Mouse (Mus musculus) MEL (cell line): ENCODE data around the gene Naglu.

ENCODE experiments used
- CTCF ChIP-seq, 3 experiments: IDR thresholded peaks in 2 of 3; conservative IDR thresholded peaks in 1 of 3; 2 replicates each; pipeline ENCODE4 v1.5.1; 2011 to 2012; ENCODE audit warnings: low read length in 3 of 3, low read depth in 2 of 3, mild to moderate bottlenecking in 2 of 3, improper control_type of control experiment in 1 of 3, inconsistent platforms in 1 of 3, mixed read lengths in 1 of 3, moderate library complexity in 1 of 3; ENCODE audit not compliant: control insufficient read depth in 1 of 3, insufficient read depth in 1 of 3, poor library complexity in 1 of 3, severe bottlenecking in 1 of 3
- ELF1 ChIP-seq: IDR thresholded peaks from 2 replicates; pipeline ENCODE4 v1.6.1; 2014; ENCODE audit warnings: low read depth, mild to moderate bottlenecking, inconsistent platforms, low read length, improper control_type of control experiment, moderate library complexity
- EP300 ChIP-seq, 2 experiments: IDR thresholded peaks; 2 replicates each; pipeline ENCODE4 v1.6.1; 2011; ENCODE audit warnings: improper control_type of control experiment in 2 of 2, low read length in 2 of 2, low read depth in 1 of 2, mild to moderate bottlenecking in 1 of 2
- MYB ChIP-seq: IDR thresholded peaks from 2 replicates; pipeline ENCODE4 v1.6.1; 2011; ENCODE audit warnings: mild to moderate bottlenecking, low read depth, low read length, improper control_type of control experiment
- POLR2A ChIP-seq, 2 experiments: IDR thresholded peaks; 2 replicates each; pipeline ENCODE4 v1.6.1; 2011 to 2012; ENCODE audit warnings: low read length in 2 of 2, mild to moderate bottlenecking in 2 of 2, control low read depth in 1 of 2, improper control_type of control experiment in 1 of 2, low read depth in 1 of 2, moderate library complexity in 1 of 2; ENCODE audit not compliant: control insufficient read depth in 1 of 2, insufficient read depth in 1 of 2, poor library complexity in 1 of 2
- RCOR1 ChIP-seq: IDR thresholded peaks from 2 replicates; pipeline ENCODE4 v1.6.1; 2012; ENCODE audit warnings: low read depth, mild to moderate bottlenecking, inconsistent platforms, low read length, improper control_type of control experiment
- TAL1 ChIP-seq: IDR thresholded peaks from 2 replicates; pipeline ENCODE4 v1.6.1; 2012; ENCODE audit warnings: mild to moderate bottlenecking, inconsistent platforms, low read length, moderate library complexity, mixed read lengths
- TCF12 ChIP-seq: IDR thresholded peaks from 2 replicates; pipeline ENCODE4 v1.6.1; 2014; ENCODE audit warnings: low read depth, mild to moderate bottlenecking, inconsistent platforms, low read length, improper control_type of control experiment, moderate library complexity
- USF1 ChIP-seq: IDR thresholded peaks from 2 replicates; pipeline ENCODE4 v1.6.1; 2014; ENCODE audit warnings: low read depth, mild to moderate bottlenecking, inconsistent platforms, low read length, improper control_type of control experiment, moderate library complexity
- ZMIZ1 ChIP-seq: IDR thresholded peaks from 2 replicates; pipeline ENCODE4 v1.6.1; 2012; ENCODE audit warnings: low read depth, mild to moderate bottlenecking, inconsistent platforms, low read length, improper control_type of control experiment, moderate library complexity

DNA sequence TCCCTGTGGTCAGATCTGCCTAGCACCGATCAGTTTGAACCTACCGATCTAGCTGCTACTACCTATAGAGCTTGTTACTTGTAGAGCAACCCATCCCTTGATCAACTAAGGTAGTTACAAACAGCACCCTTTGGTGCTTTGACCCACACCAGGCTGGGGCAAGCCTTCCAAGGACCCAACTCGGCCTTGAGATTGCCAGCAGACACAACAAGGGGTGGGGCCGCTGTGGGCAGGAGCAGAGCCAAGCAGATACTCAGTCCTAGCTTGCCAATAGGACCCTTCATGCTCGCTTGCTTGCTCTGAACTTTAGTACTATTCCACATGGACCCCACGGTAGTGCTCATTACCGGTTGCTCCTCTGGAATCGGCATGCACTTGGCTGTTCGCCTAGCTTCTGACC, 8.3 kb downstream of the Naglu start, which contains the start of gene Hsd17b1:
- no peak for TF ChIP-seq CTCF (IDR thresholded peaks at IDR 0.05 in 2 of 3, conservative IDR thresholded peaks at IDR 0.05 in 1 of 3; ENCODE audit: control insufficient read depth in 1 of 3, insufficient read depth in 1 of 3, low read depth in 2 of 3, low read length in 3 of 3, poor library complexity in 1 of 3, severe bottlenecking in 1 of 3)
- no peak for TF ChIP-seq POLR2A (IDR thresholded peaks at IDR 0.05; ENCODE audit: control insufficient read depth in 1 of 2, insufficient read depth in 1 of 2, low read depth in 1 of 2, low read length in 2 of 2, poor library complexity in 1 of 2)
- no peak for TF ChIP-seq ELF1
- no peak for TF ChIP-seq TAL1
- TF ChIP-seq USF1: no peak
- TF ChIP-seq TCF12: no peak
- no peak for TF ChIP-seq RCOR1
- no peak for TF ChIP-seq MYB
- TF ChIP-seq ZMIZ1: no peak
- no peak for TF ChIP-seq EP300 (IDR thresholded peaks at IDR 0.05; ENCODE audit: low read depth in 1 of 2, low read length in 2 of 2)
